17 mouse cellular contexts compared by ENCODE assay signal in the genomic region with DNA sequence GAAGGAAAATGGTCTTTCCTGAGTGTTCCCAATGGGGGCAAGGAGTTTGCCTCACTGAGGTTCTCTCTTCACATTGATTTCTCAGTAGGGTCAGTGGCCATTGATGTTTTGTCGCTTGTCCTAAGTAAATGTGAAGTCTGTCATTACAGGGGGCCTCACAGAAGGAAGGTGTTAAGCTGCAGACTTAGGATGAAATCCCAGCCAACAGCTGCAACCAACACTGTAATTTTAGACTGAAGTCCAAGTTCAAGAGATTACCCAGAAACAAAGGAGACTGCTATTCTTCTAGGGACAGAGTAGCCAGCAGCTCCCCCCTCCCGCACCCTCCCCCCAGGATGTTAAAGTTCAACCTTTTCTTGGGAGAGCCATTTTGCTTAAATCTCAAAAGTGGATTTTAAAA.
A peak's percentile ranks its signal among the peaks of the same experiment; 100 is the strongest.
DNase-seq lines count a peak whose midpoint lies in the region; ATAC-seq and TF ChIP-seq lines count a peak whose summit lies in the region.
"Had no signal": no experiment of that assay in that cellular context is flagged by ENCODE, and none has a peak within 500 bp of the region (broad histone marks: within the 10 kb centered on the region; RNA-seq: fewer than 3 reads in every experiment).

No protein-coding gene starts in this region.

- DNase-seq in heart, adult 18-20 months: no peak
- no peak for DNase-seq in lung, embryonic 14.5 days
- no peak for DNase-seq in lung, postnatal 10 days
- DNase-seq in thymus, postnatal 10 days (ENCODE audit: low spot score in 2 of 2): no peak
- DNase-seq in natural killer cell, adult 2 months (ENCODE audit: low spot score in 2 of 2): no peak
- DNase-seq: cerebellum, adult 9-11 months; layer of hippocampus, adult 9-11 months; right cerebral cortex, postnatal 14 days had no signal

- no peak overlapping the region for H3K9ac ChIP-seq in heart, embryonic 16.5 days (ENCODE audit: low read length)
- H3K9ac ChIP-seq in lung, embryonic 14.5 days: no peak overlapping the region
- H3K9ac ChIP-seq in intestine, postnatal 0 days (ENCODE audit: low read depth, low read length): no peak overlapping the region
- no peak overlapping the region for H3K9ac ChIP-seq in stomach, embryonic 14.5 days (replicated peaks; ENCODE audit: low read depth, low read length)
- H3K9ac ChIP-seq: embryonic facial prominence, embryonic 15.5 days; forebrain, embryonic 12.5 days; liver, embryonic 12.5 days; neural tube, embryonic 13.5 days had no signal

- no peak overlapping the region for H3K4me3 ChIP-seq in heart, embryonic 16.5 days (ENCODE audit: low read length)
- H3K4me3 ChIP-seq in lung, embryonic 14.5 days (ENCODE audit: low read depth, low read length): no peak overlapping the region
- H3K4me3 ChIP-seq in intestine, postnatal 0 days (ENCODE audit: low read depth, low read length): no peak overlapping the region
- no peak overlapping the region for H3K4me3 ChIP-seq in stomach, embryonic 14.5 days (ENCODE audit: low read depth, low read length)
- H3K4me3 ChIP-seq: embryonic facial prominence, embryonic 15.5 days; forebrain, embryonic 12.5 days; liver, embryonic 12.5 days; midbrain, embryonic 10.5 days; neural tube, embryonic 13.5 days had no signal

- H3K36me3 ChIP-seq in heart, embryonic 16.5 days (ENCODE audit: control insufficient read depth, insufficient read depth): no peaks in the 10 kb centered on the region
- no peaks in the 10 kb centered on the region for H3K36me3 ChIP-seq in lung, embryonic 14.5 days (ENCODE audit: insufficient read depth)
- no peaks in the 10 kb centered on the region for H3K36me3 ChIP-seq in intestine, postnatal 0 days (ENCODE audit: control insufficient read depth, insufficient read depth)
- no peaks in the 10 kb centered on the region for H3K36me3 ChIP-seq in stomach, embryonic 14.5 days (ENCODE audit: control insufficient read depth, insufficient read depth, low read length)
- H3K36me3 ChIP-seq: embryonic facial prominence, embryonic 15.5 days; forebrain, embryonic 12.5 days; liver, embryonic 12.5 days; midbrain, embryonic 10.5 days; neural tube, embryonic 13.5 days had no signal

- no peaks in the 10 kb centered on the region for H3K27me3 ChIP-seq in heart, embryonic 16.5 days (ENCODE audit: control insufficient read depth, insufficient read depth, low read length)
- H3K27me3 ChIP-seq in lung, embryonic 14.5 days (ENCODE audit: insufficient read depth, low read length): no peaks in the 10 kb centered on the region
- H3K27me3 ChIP-seq in intestine, postnatal 0 days (replicated peaks; ENCODE audit: control insufficient read depth, insufficient read depth, low read length): no peaks in the 10 kb centered on the region; the same call in 1 of the 2 replicates
- H3K27me3 ChIP-seq in stomach, embryonic 14.5 days (ENCODE audit: control insufficient read depth, insufficient read depth, low read length): 0 out of 2 replicates have a peak, but pooled peaks cover 2% of the 10 kb centered on the region
- H3K27me3 ChIP-seq: liver, embryonic 12.5 days had no signal

- no peak overlapping the region for H3K4me2 ChIP-seq in heart, embryonic 16.5 days (ENCODE audit: low read depth, low read length)
- H3K4me2 ChIP-seq in lung, embryonic 14.5 days: no peak overlapping the region
- H3K4me2 ChIP-seq in intestine, postnatal 0 days (replicated peaks; ENCODE audit: low read depth): no peak overlapping the region
- H3K4me2 ChIP-seq in stomach, embryonic 14.5 days (replicated peaks; ENCODE audit: low read depth, low read length): no peak overlapping the region
- H3K4me2 ChIP-seq: embryonic facial prominence, embryonic 15.5 days; forebrain, embryonic 12.5 days; liver, embryonic 12.5 days; neural tube, embryonic 13.5 days had no signal

- H3K9me3 ChIP-seq in heart, embryonic 16.5 days (replicated peaks; ENCODE audit: control insufficient read depth, low read length): no peaks in the 10 kb centered on the region
- H3K9me3 ChIP-seq in lung, embryonic 14.5 days (ENCODE audit: low read depth, low read length): no peaks in the 10 kb centered on the region
- H3K9me3 ChIP-seq in intestine, postnatal 0 days (ENCODE audit: control insufficient read depth): no peaks in the 10 kb centered on the region
- no peaks in the 10 kb centered on the region for H3K9me3 ChIP-seq in stomach, embryonic 14.5 days (ENCODE audit: control insufficient read depth, low read depth, low read length)
- H3K9me3 ChIP-seq: embryonic facial prominence, embryonic 15.5 days; forebrain, embryonic 12.5 days; liver, embryonic 12.5 days; midbrain, embryonic 10.5 days; neural tube, embryonic 13.5 days had no signal

- ATAC-seq in heart, embryonic 16.5 days (replicated peaks; ENCODE audit: extremely low read depth, insufficient read depth, low FRiP score): no peak
- no peak for ATAC-seq in lung, embryonic 14.5 days (ENCODE audit: insufficient read depth)
- peak; percentile 49; the same call in 1 of the 2 replicates for ATAC-seq in intestine, postnatal 0 days
- no peak for ATAC-seq in stomach, embryonic 14.5 days (ENCODE audit: insufficient number of reproducible peaks, insufficient read depth, low FRiP score, low read depth)
- ATAC-seq: hindbrain, postnatal 0 days; liver, embryonic 12.5 days had no signal

- WGBS in heart, embryonic 16.5 days: 70% methylated on average over 2 of the region's 2 CpGs
- 66% methylated on average over 2 of the region's 2 CpGs for WGBS in lung, embryonic 14.5 days
- 76% methylated on average over 2 of the region's 2 CpGs for WGBS in intestine, postnatal 0 days
- WGBS in stomach, embryonic 14.5 days: 74% methylated on average over 2 of the region's 2 CpGs

- peaks cover 4% of the 10 kb centered on the region; the same call in 1 of the 2 replicates for H3K4me1 ChIP-seq in heart, embryonic 16.5 days (ENCODE audit: control insufficient read depth, insufficient read depth, low read length)
- H3K4me1 ChIP-seq in lung, embryonic 14.5 days (ENCODE audit: insufficient read depth): no peaks in the 10 kb centered on the region
- H3K4me1 ChIP-seq in intestine, postnatal 0 days (replicated peaks; ENCODE audit: control insufficient read depth, insufficient read depth, low read length): no peaks in the 10 kb centered on the region
- no peaks in the 10 kb centered on the region for H3K4me1 ChIP-seq in stomach, embryonic 14.5 days (ENCODE audit: control insufficient read depth, insufficient read depth, low read length)
- H3K4me1 ChIP-seq: forebrain, embryonic 12.5 days; liver, embryonic 12.5 days; midbrain, embryonic 10.5 days; neural tube, embryonic 13.5 days had no signal

- no peak for TF ChIP-seq CTCF in lung, embryonic 14.5 days (IDR thresholded peaks at IDR 0.05; ENCODE audit: low read depth)
- no peak for TF ChIP-seq CTCF in intestine, postnatal 0 days (IDR thresholded peaks at IDR 0.05; ENCODE audit: low read depth)

- H3K27ac ChIP-seq in heart, embryonic 16.5 days (ENCODE audit: low read length): peak overlapping the region; percentile 68
- H3K27ac ChIP-seq in lung, embryonic 14.5 days (ENCODE audit: low read depth): peak overlapping the region; percentile 54
- H3K27ac ChIP-seq in intestine, postnatal 0 days (ENCODE audit: low read depth, low read length): no peak overlapping the region; the same call in 1 of the 2 replicates
- peak overlapping the region; percentile 27; the same call in 1 of the 2 replicates for H3K27ac ChIP-seq in stomach, embryonic 14.5 days (ENCODE audit: low read length)
- H3K27ac ChIP-seq: embryonic facial prominence, embryonic 15.5 days; forebrain, embryonic 12.5 days; hindbrain, postnatal 0 days; liver, embryonic 12.5 days; midbrain, embryonic 10.5 days; neural tube, embryonic 13.5 days had no signal
